Mouse (Mus musculus): ENCODE results near the gene Lyst. TPM values are rescaled to one million over a fixed set of nuclear protein-coding genes. Genes with fewer than 3 reads are reported as not detected.

The Lyst gene
- polyA plus RNA-seq, 2 experiments: 4.1 to 4.7 TPM

GRCm38 (mm10) chr13:13587653-13588184 lies 2.5 kb upstream of the Lyst start:
- Histone ChIP-seq H3K27me3 (ENCODE audit: control insufficient read depth, insufficient read depth, low read length) (no peaks in the 10 kb centered on the region), H3K36me3 (ENCODE audit: control insufficient read depth, insufficient read depth, low read length) (no peaks in the 10 kb centered on the region), H3K4me2 (replicated peaks; ENCODE audit: low read depth, low read length, severe bottlenecking) (no peak overlapping the region), H3K27ac (replicated peaks; ENCODE audit: low read depth, low read length) (no peak overlapping the region), H3K4me3 (replicated peaks; ENCODE audit: low read length) (no peak overlapping the region), H3K9me3 (ENCODE audit: control insufficient read depth, low read length) (no peaks in the 10 kb centered on the region), H3K9ac (ENCODE audit: low read depth, low read length, severe bottlenecking) (no peak overlapping the region), H3K4me1 (ENCODE audit: control insufficient read depth, insufficient read depth, low read length) (0 out of 2 replicates have a peak, but pooled peaks cover 5% of the 10 kb centered on the region)
- no peak for DNase-seq (ENCODE audit: low spot score)
- TF ChIP-seq POLR2A (IDR thresholded peaks at IDR 0.05; ENCODE audit: borderline replicate concordance, extremely low read depth, insufficient read depth, insufficient read length): no peak
- WGBS: 76% methylated on average over 1 of the region's 1 CpGs
- ATAC-seq (ENCODE audit: low FRiP score, low read depth): no peak

GRCm38 (mm10) chr13:13588518-13588917 lies 1.7 kb upstream of the Lyst start:
- Histone ChIP-seq H3K36me3 (ENCODE audit: control insufficient read depth, insufficient read depth, low read length) (no peaks in the 10 kb centered on the region), H3K27ac (replicated peaks; ENCODE audit: low read depth, low read length) (no peak overlapping the region), H3K9me3 (ENCODE audit: control insufficient read depth, low read length) (no peaks in the 10 kb centered on the region), H3K4me1 (ENCODE audit: control insufficient read depth, insufficient read depth, low read length) (0 out of 2 replicates have a peak, but pooled peaks cover 5% of the 10 kb centered on the region), H3K4me2 (replicated peaks; ENCODE audit: low read depth, low read length, severe bottlenecking) (no peak overlapping the region), H3K27me3 (ENCODE audit: control insufficient read depth, insufficient read depth, low read length) (no peaks in the 10 kb centered on the region), H3K9ac (ENCODE audit: low read depth, low read length, severe bottlenecking) (no peak overlapping the region), H3K4me3 (replicated peaks; ENCODE audit: low read length) (no peak overlapping the region)
- 80% methylated on average over 1 of the region's 1 CpGs for WGBS
- TF ChIP-seq POLR2A (IDR thresholded peaks at IDR 0.05; ENCODE audit: borderline replicate concordance, extremely low read depth, insufficient read depth, insufficient read length): no peak
- ATAC-seq (ENCODE audit: low FRiP score, low read depth): no peak
- no peak for DNase-seq (ENCODE audit: low spot score)

GRCm38 (mm10) chr13:13589032-13589431 lies 1.2 kb upstream of the Lyst start:
- no peak overlapping the region for H3K27ac ChIP-seq (replicated peaks; ENCODE audit: low read depth, low read length)
- WGBS: 92% methylated on average over 2 of the region's 2 CpGs
- no peak for DNase-seq (ENCODE audit: low spot score)
- H3K9me3 ChIP-seq (ENCODE audit: control insufficient read depth, low read length): no peaks in the 10 kb centered on the region
- ATAC-seq (ENCODE audit: low FRiP score, low read depth): no peak
- no peak overlapping the region for H3K4me3 ChIP-seq (replicated peaks; ENCODE audit: low read length)
- no peak for TF ChIP-seq POLR2A (IDR thresholded peaks at IDR 0.05; ENCODE audit: borderline replicate concordance, extremely low read depth, insufficient read depth, insufficient read length)
- H3K4me1 ChIP-seq (ENCODE audit: control insufficient read depth, insufficient read depth, low read length): 0 out of 2 replicates have a peak, but pooled peaks cover 5% of the 10 kb centered on the region
- H3K9ac ChIP-seq (ENCODE audit: low read depth, low read length, severe bottlenecking): no peak overlapping the region
- no peaks in the 10 kb centered on the region for H3K36me3 ChIP-seq (ENCODE audit: control insufficient read depth, insufficient read depth, low read length)
- no peaks in the 10 kb centered on the region for H3K27me3 ChIP-seq (ENCODE audit: control insufficient read depth, insufficient read depth, low read length)
- no peak overlapping the region for H3K4me2 ChIP-seq (replicated peaks; ENCODE audit: low read depth, low read length, severe bottlenecking)

GRCm38 (mm10) chr13:13591892-13592291 lies 1.7 kb downstream of the Lyst start:
- no peaks in the 10 kb centered on the region for H3K27me3 ChIP-seq (ENCODE audit: control insufficient read depth, insufficient read depth, low read length)
- no peaks in the 10 kb centered on the region for H3K36me3 ChIP-seq (ENCODE audit: control insufficient read depth, insufficient read depth, low read length)
- H3K4me1 ChIP-seq (ENCODE audit: control insufficient read depth, insufficient read depth, low read length): 0 out of 2 replicates have a peak, but pooled peaks cover 5% of the 10 kb centered on the region
- no peak overlapping the region for H3K4me2 ChIP-seq (replicated peaks; ENCODE audit: low read depth, low read length, severe bottlenecking)
- no peak overlapping the region for H3K27ac ChIP-seq (replicated peaks; ENCODE audit: low read depth, low read length)
- no peak for ATAC-seq (ENCODE audit: low FRiP score, low read depth)
- H3K9ac ChIP-seq (ENCODE audit: low read depth, low read length, severe bottlenecking): no peak overlapping the region
- no peaks in the 10 kb centered on the region for H3K9me3 ChIP-seq (ENCODE audit: control insufficient read depth, low read length)
- 47% methylated on average over 4 of the region's 4 CpGs for WGBS
- no peak overlapping the region for H3K4me3 ChIP-seq (replicated peaks; ENCODE audit: low read length)
- DNase-seq (ENCODE audit: low spot score): no peak
- TF ChIP-seq POLR2A (IDR thresholded peaks at IDR 0.05; ENCODE audit: borderline replicate concordance, extremely low read depth, insufficient read depth, insufficient read length): no peak

GRCm38 (mm10) chr13:13596424-13597044 lies 6.3 kb downstream of the Lyst start:
- no peak overlapping the region for H3K4me2 ChIP-seq (replicated peaks; ENCODE audit: low read depth, low read length, severe bottlenecking)

More at GRCm38 (mm10) chr13:13596424-13597044, 6.3 kb downstream of the Lyst start:
- DNase-seq (ENCODE audit: low spot score) (no peak), ATAC-seq (ENCODE audit: low FRiP score, low read depth) (no peak)
- 89% methylated on average over 7 of the region's 7 CpGs for WGBS
- Histone ChIP-seq H3K4me3 (replicated peaks; ENCODE audit: low read length) (no peak overlapping the region), H3K36me3 (ENCODE audit: control insufficient read depth, insufficient read depth, low read length) (no peaks in the 10 kb centered on the region), H3K9ac (ENCODE audit: low read depth, low read length, severe bottlenecking) (no peak overlapping the region), H3K9me3 (ENCODE audit: control insufficient read depth, low read length) (no peaks in the 10 kb centered on the region), H3K4me1 (ENCODE audit: control insufficient read depth, insufficient read depth, low read length) (no peaks in the 10 kb centered on the region), H3K27me3 (ENCODE audit: control insufficient read depth, insufficient read depth, low read length) (no peaks in the 10 kb centered on the region), H3K27ac (replicated peaks; ENCODE audit: low read depth, low read length) (no peak overlapping the region)
- TF ChIP-seq POLR2A (IDR thresholded peaks at IDR 0.05; ENCODE audit: borderline replicate concordance, extremely low read depth, insufficient read depth, insufficient read length): no peak

Data from limb, embryonic 14.5 days (tissue).